Mouse (Mus musculus) heart, adult 2 months (tissue): ENCODE results near the gene Ptk6. TPM values are rescaled to one million over a fixed set of nuclear protein-coding genes. Genes with fewer than 3 reads are reported as not detected.
"Not testable (repeated sequence)": the region's sequence is repeated elsewhere in the genome, so short reads cannot be mapped to it uniquely, and the experiment has no call there.

Experiments used
- DNase-seq, 2 experiments: peaks; one replicate each; pipeline ENCODE4 v3.0.0; 2021
- H3K27ac ChIP-seq: fragments of 200-600 bp; 2 replicates; pipeline ENCODE4 v1.8.1; 2022
- H3K27me3 ChIP-seq: fragments of 200-500 bp; 2 replicates; pipeline ENCODE4 v1.6.1; 2012; ENCODE audit warnings: mild to moderate bottlenecking, low read length, inconsistent platforms, mixed read lengths; ENCODE audit not compliant: control insufficient read depth, insufficient read depth
- H3K36me3 ChIP-seq: fragments of 200-500 bp; 2 replicates; pipeline ENCODE4 v1.6.1; 2012; ENCODE audit warnings: low read length, inconsistent platforms; ENCODE audit not compliant: control insufficient read depth, insufficient read depth
- H3K4me1 ChIP-seq: fragments of 200-500 bp; 2 replicates; pipeline ENCODE4 v1.6.1; 2011; ENCODE audit warnings: low read length; ENCODE audit not compliant: control insufficient read depth, insufficient read depth
- H3K4me3 ChIP-seq: fragments of 200-600 bp; 2 replicates; pipeline ENCODE4 v1.8.1; 2022
- H3K79me2 ChIP-seq: fragments of 200-500 bp; replicated peaks from 2 replicates; pipeline ENCODE4 v1.6.1; 2012; ENCODE audit warnings: mild to moderate bottlenecking, inconsistent platforms, low read length, moderate library complexity, mixed read lengths; ENCODE audit not compliant: control insufficient read depth, insufficient read depth
- H3K9ac ChIP-seq: fragments of 200-500 bp; 2 replicates; pipeline ENCODE4 v1.6.1; 2012; ENCODE audit warnings: low read depth, mild to moderate bottlenecking, control low read depth, inconsistent platforms, low read length, mixed read lengths
- CTCF ChIP-seq: fragments of 200-600 bp; IDR thresholded peaks from 2 replicates; pipeline ENCODE4 v1.8.1; 2022; ENCODE audit warnings: antibody characterized with exemption, mild to moderate bottlenecking, moderate library complexity
- EP300 ChIP-seq: fragments of 200-500 bp; IDR thresholded peaks from 2 replicates; pipeline ENCODE4 v1.6.1; 2011; ENCODE audit warnings: low read depth, low read length, control low read depth; ENCODE audit not compliant: insufficient read depth
- POLR2A ChIP-seq: fragments of 200-500 bp; IDR thresholded peaks from 2 replicates; pipeline ENCODE4 v1.6.1; 2011; ENCODE audit warnings: mild to moderate bottlenecking, low read depth, low read length, control low read depth; ENCODE audit not compliant: insufficient read depth
- WGBS: fragments of 180-500 bp; shearing (Covaris S2); methylation state at CpG from one replicate; pipeline ENCODE4 v1.1.7; 2018; 5-methylcytosine and 5-hydroxymethylcytosine counted together
- intact Hi-C: fragments of 180-260 bp; cut with DNase I; formaldehyde crosslinking; loops from one replicate; pipeline ENCODE4 v1.15.1; 2025
- polyA plus RNA-seq: library from polyadenylated mRNA; depleted of rRNA; stranded (reverse); fragments of >200 nt; gene quantifications from 2 replicates; pipeline ENCODE4 v1.2.3, GENCODE M21; 2012
- total RNA-seq, 2 experiments: library from RNA; stranded (reverse); gene quantifications; 2 replicates each; pipeline ENCODE4 v1.2.3; 2021

Ptk6 gene
- total and polyA plus RNA-seq, 3 experiments, result 0.07 TPM; not detected in 2

- H3K27me3 ChIP-seq, result no peaks in the 10 kb centered on the region
- H3K27ac ChIP-seq, result no peak overlapping the region
- TF ChIP-seq EP300 (no peak), POLR2A (no peak), CTCF (no peak)
- no peaks in the 10 kb centered on the region for H3K79me2 ChIP-seq
- 83% methylated on average over 4 of the region's 4 CpGs for WGBS
- H3K36me3 ChIP-seq, result no peaks in the 10 kb centered on the region
- DNase-seq, result no peak
- intact Hi-C loops, result no loop called here
- H3K4me3 ChIP-seq, result no peak overlapping the region
- no peak overlapping the region for H3K9ac ChIP-seq
- no peaks in the 10 kb centered on the region for H3K4me1 ChIP-seq
Measured at GRCm38 (mm10) chr2:181196628-181197300, 5.8 kb downstream of the Ptk6 start.

GRCm38 (mm10) chr2:181193044-181193443 lies 9.5 kb downstream of the Ptk6 start:
- Histone ChIP-seq H3K79me2 (no peaks in the 10 kb centered on the region), H3K4me1 (peaks cover 8% of the 10 kb centered on the region), H3K4me3 (no peak overlapping the region), H3K36me3 (peaks cover 6% of the 10 kb centered on the region; the same call in 1 of the 2 replicates), H3K9ac (no peak overlapping the region), H3K27me3 (no peaks in the 10 kb centered on the region), H3K27ac (no peak overlapping the region)
- intact Hi-C loops, result no loop called here
- WGBS, result 60% methylated on average over 3 of the region's 3 CpGs
- DNase-seq, result no peak
- TF ChIP-seq POLR2A (no peak), CTCF (no peak), EP300 (no peak)

- H3K4me3 ChIP-seq, result no peak overlapping the region
- DNase-seq, result no peak
- TF ChIP-seq CTCF (no peak), EP300 (no peak), POLR2A (no peak)
- H3K9ac ChIP-seq, result no peak overlapping the region
- no peaks in the 10 kb centered on the region for H3K27me3 ChIP-seq
- H3K36me3 ChIP-seq, result peaks cover 6% of the 10 kb centered on the region; the same call in 1 of the 2 replicates
- no peaks in the 10 kb centered on the region for H3K79me2 ChIP-seq
- peaks cover 8% of the 10 kb centered on the region for H3K4me1 ChIP-seq
- intact Hi-C loops, result no loop called here
- H3K27ac ChIP-seq, result no peak overlapping the region
- WGBS, result 65% methylated on average over 4 of the region's 4 CpGs
Measured at GRCm38 (mm10) chr2:181191936-181192335, 10.7 kb downstream of the Ptk6 start.

- H3K79me2 ChIP-seq, H3K4me3 ChIP-seq, H3K27me3 ChIP-seq, H3K4me1 ChIP-seq, H3K27ac ChIP-seq, intact Hi-C loops, H3K9ac ChIP-seq, H3K36me3 ChIP-seq, DNase-seq: not testable (repeated sequence)
- WGBS, result 54% methylated on average over 4 of the region's 4 CpGs
Measured at GRCm38 (mm10) chr2:181191385-181191784, 11.2 kb downstream of the Ptk6 start.

GRCm38 (mm10) chr2:181189321-181189720 lies 13.3 kb downstream of the Ptk6 start:
- peak overlapping the region; percentile 89 for H3K27ac ChIP-seq
- intact Hi-C loops, result loop anchor here (2.0 to 10.0 kb wide), 4 partner anchors 21 to 395 kb away; partner anchors contain the start of gene Uckl1
- no peak for DNase-seq
- H3K27me3 ChIP-seq, result no peaks in the 10 kb centered on the region
- WGBS, result 50% methylated on average over 1 of the region's 1 CpGs
- H3K4me1 ChIP-seq, result peaks cover 8% of the 10 kb centered on the region
- H3K79me2 ChIP-seq, result no peaks in the 10 kb centered on the region
- no peak overlapping the region for H3K9ac ChIP-seq
- peaks cover 6% of the 10 kb centered on the region; the same call in 1 of the 2 replicates for H3K36me3 ChIP-seq
- TF ChIP-seq POLR2A, result no peak
- no peak overlapping the region for H3K4me3 ChIP-seq

- DNase-seq, result peak; percentile 43 to 54
- Histone ChIP-seq H3K4me3 (no peak overlapping the region), H3K36me3 (peaks cover 6% of the 10 kb centered on the region; the same call in 1 of the 2 replicates), H3K79me2 (no peaks in the 10 kb centered on the region), H3K27me3 (no peaks in the 10 kb centered on the region), H3K27ac (peak overlapping the region; percentile 89), H3K9ac (peak overlapping the region; percentile 30; the same call in 1 of the 2 replicates), H3K4me1 (peaks cover 8% of the 10 kb centered on the region)
- TF ChIP-seq POLR2A (no peak), EP300 (no peak), CTCF (no peak)
- intact Hi-C loops, result loop anchor here (2.0 to 10.0 kb wide), 4 partner anchors 22 to 396 kb away; partner anchors contain the start of gene Uckl1
- WGBS, result 35% methylated on average over 2 of the region's 2 CpGs
Measured at GRCm38 (mm10) chr2:181188681-181189080, 13.9 kb downstream of the Ptk6 start.
